Mouse (Mus musculus): ENCODE measurements at regions not wholly inside any gene's neighbourhood (a gene's known extent, or its start where the extent isn't known, plus 50 kb on each side); places are given as distances from the start of the nearest gene placed in this dataset.

- TF ChIP-seq POLR2A (IDR thresholded peaks at IDR 0.05; ENCODE audit: borderline replicate concordance, insufficient read depth, low read length): no peak
- no peak for TF ChIP-seq CTCF (IDR thresholded peaks at IDR 0.05; ENCODE audit: borderline replicate concordance, insufficient read depth, low read depth, low read length)
These were observed 112.6 kb upstream of the Nabp1 start for GRCm38 (mm10) chr1:51590606-51591400.
